Comparison of ENCODE assay signal across 22 mouse cellular contexts in genomic region chr7:37814844-37815406, GRCm38 (mm10). TPM values are rescaled to one million over a fixed set of nuclear protein-coding genes. Genes with fewer than 3 reads are reported as not detected.
A peak's percentile ranks its signal among the peaks of the same experiment; 100 is the strongest.
DNase-seq lines count a peak whose midpoint lies in the region; ATAC-seq and TF ChIP-seq lines count a peak whose summit lies in the region.
"Had no signal": no experiment of that assay in that cellular context is flagged by ENCODE, and none has a peak within 500 bp of the region (broad histone marks: within the 10 kb centered on the region; RNA-seq: fewer than 3 reads in every experiment).

No protein-coding gene starts in this region.

- DNase-seq in liver, embryonic 11.5 days (ENCODE audit: low spot score) = peak; percentile 23
- DNase-seq in liver, postnatal 0 days = no peak
- DNase-seq in right cerebral cortex, postnatal 14 days = peak; percentile 48
- DNase-seq in right cerebral cortex, postnatal 4 days = no peak
- DNase-seq in adrenal gland, postnatal 4 days (ENCODE audit: low spot score in 2 of 2) = no peak
- DNase-seq: adrenal gland, adult 8-10 months; adrenal gland, postnatal 36 days; cerebellum, adult 18-20 months; embryo, embryonic 11 days; gastrocnemius, postnatal 36 days; heart, adult 2 months; heart, postnatal 36 days had no signal

- TF ChIP-seq CTCF in intestine, postnatal 0 days (IDR thresholded peaks at IDR 0.05; ENCODE audit: low read depth) = no peak
- TF ChIP-seq CTCF in liver, postnatal 0 days (IDR thresholded peaks at IDR 0.05; ENCODE audit: low read depth) = no peak

- H3K9me3 ChIP-seq in intestine, embryonic 15.5 days = no peaks in the 10 kb centered on the region
- no peaks in the 10 kb centered on the region for H3K9me3 ChIP-seq in intestine, postnatal 0 days (ENCODE audit: control insufficient read depth)
- H3K9me3 ChIP-seq in liver, embryonic 11.5 days (ENCODE audit: control insufficient read depth, low read length) = no peaks in the 10 kb centered on the region
- no peaks in the 10 kb centered on the region for H3K9me3 ChIP-seq in liver, postnatal 0 days (ENCODE audit: low read length)
- H3K9me3 ChIP-seq in intestine, embryonic 16.5 days (ENCODE audit: control insufficient read depth, low read length) = no peaks in the 10 kb centered on the region
- H3K9me3 ChIP-seq: embryonic facial prominence, embryonic 15.5 days; heart, embryonic 13.5 days; hindbrain, embryonic 15.5 days had no signal

- no peak for TF ChIP-seq EP300 in liver, postnatal 0 days (IDR thresholded peaks at IDR 0.05; ENCODE audit: low read depth)

- WGBS in intestine, embryonic 15.5 days = 48% methylated on average over 8 of the region's 8 CpGs
- WGBS in intestine, postnatal 0 days = 37% methylated on average over 8 of the region's 8 CpGs
- 51% methylated on average over 8 of the region's 8 CpGs for WGBS in liver, embryonic 11.5 days
- 58% methylated on average over 8 of the region's 8 CpGs for WGBS in liver, postnatal 0 days (ENCODE audit: insufficient replicate concordance)
- 47% methylated on average over 8 of the region's 8 CpGs for WGBS in intestine, embryonic 16.5 days

- H3K4me2 ChIP-seq in intestine, embryonic 15.5 days (replicated peaks) = no peak overlapping the region
- H3K4me2 ChIP-seq in intestine, postnatal 0 days (replicated peaks; ENCODE audit: low read depth) = no peak overlapping the region
- no peak overlapping the region for H3K4me2 ChIP-seq in liver, embryonic 11.5 days
- H3K4me2 ChIP-seq in liver, postnatal 0 days (ENCODE audit: low read depth, low read length) = no peak overlapping the region
- H3K4me2 ChIP-seq in intestine, embryonic 16.5 days (ENCODE audit: low read depth, low read length) = no peak overlapping the region
- H3K4me2 ChIP-seq: embryonic facial prominence, embryonic 15.5 days; heart, embryonic 13.5 days; hindbrain, embryonic 15.5 days had no signal

- no peak overlapping the region for H3K4me3 ChIP-seq in intestine, embryonic 15.5 days (replicated peaks)
- no peak overlapping the region for H3K4me3 ChIP-seq in intestine, postnatal 0 days (ENCODE audit: low read depth, low read length)
- no peak overlapping the region for H3K4me3 ChIP-seq in liver, embryonic 11.5 days (ENCODE audit: low read depth, low read length)
- no peak overlapping the region for H3K4me3 ChIP-seq in liver, postnatal 0 days (ENCODE audit: low read depth, low read length)
- H3K4me3 ChIP-seq in intestine, embryonic 16.5 days (ENCODE audit: low read length) = no peak overlapping the region
- H3K4me3 ChIP-seq: embryonic facial prominence, embryonic 15.5 days; erythroblast, embryonic 14.5 days; forebrain, embryonic 10.5 days; heart, adult 2 months; heart, embryonic 13.5 days; hindbrain, embryonic 15.5 days had no signal

- H3K27ac ChIP-seq in intestine, embryonic 15.5 days = no peak overlapping the region
- no peak overlapping the region for H3K27ac ChIP-seq in intestine, postnatal 0 days (ENCODE audit: low read depth, low read length)
- no peak overlapping the region for H3K27ac ChIP-seq in liver, embryonic 11.5 days (ENCODE audit: low read depth, low read length)
- no peak overlapping the region for H3K27ac ChIP-seq in liver, postnatal 0 days (ENCODE audit: low read depth)
- H3K27ac ChIP-seq in intestine, embryonic 16.5 days (ENCODE audit: low read length) = no peak overlapping the region
- H3K27ac ChIP-seq: embryonic facial prominence, embryonic 15.5 days; forebrain, embryonic 10.5 days; heart, adult 2 months; heart, embryonic 13.5 days; hindbrain, embryonic 15.5 days had no signal

- no peaks in the 10 kb centered on the region for H3K4me1 ChIP-seq in intestine, embryonic 15.5 days (replicated peaks)
- no peaks in the 10 kb centered on the region for H3K4me1 ChIP-seq in intestine, postnatal 0 days (replicated peaks; ENCODE audit: control insufficient read depth, insufficient read depth, low read length)
- H3K4me1 ChIP-seq in liver, embryonic 11.5 days (replicated peaks; ENCODE audit: control insufficient read depth, insufficient read depth, low read length) = no peaks in the 10 kb centered on the region
- H3K4me1 ChIP-seq in liver, postnatal 0 days (ENCODE audit: insufficient read depth) = no peaks in the 10 kb centered on the region
- H3K4me1 ChIP-seq in intestine, embryonic 16.5 days (ENCODE audit: control insufficient read depth, insufficient read depth, low read length) = no peaks in the 10 kb centered on the region
- H3K4me1 ChIP-seq: embryonic facial prominence, embryonic 15.5 days; hindbrain, embryonic 15.5 days had no signal

- no peaks in the 10 kb centered on the region for H3K36me3 ChIP-seq in intestine, embryonic 15.5 days
- no peaks in the 10 kb centered on the region for H3K36me3 ChIP-seq in intestine, postnatal 0 days (ENCODE audit: control insufficient read depth, insufficient read depth)
- no peaks in the 10 kb centered on the region for H3K36me3 ChIP-seq in liver, embryonic 11.5 days (ENCODE audit: control insufficient read depth, insufficient read depth, low read length)
- H3K36me3 ChIP-seq in liver, postnatal 0 days (replicated peaks; ENCODE audit: insufficient read depth, low read length) = no peaks in the 10 kb centered on the region
- H3K36me3 ChIP-seq in intestine, embryonic 16.5 days (ENCODE audit: control insufficient read depth, insufficient read depth, low read length) = no peaks in the 10 kb centered on the region
- H3K36me3 ChIP-seq: embryonic facial prominence, embryonic 15.5 days; forebrain, embryonic 10.5 days; heart, embryonic 13.5 days; hindbrain, embryonic 15.5 days had no signal

- ATAC-seq in intestine, embryonic 15.5 days = peak; percentile 53
- no peak for ATAC-seq in intestine, postnatal 0 days
- ATAC-seq in liver, embryonic 11.5 days (replicated peaks; ENCODE audit: low FRiP score) = no peak
- no peak for ATAC-seq in liver, postnatal 0 days
- peak; percentile 52; the same call in 1 of the 2 replicates for ATAC-seq in intestine, embryonic 16.5 days
- ATAC-seq: forebrain, embryonic 14.5 days had no signal

- no peaks in the 10 kb centered on the region for H3K27me3 ChIP-seq in intestine, embryonic 15.5 days (replicated peaks)
- H3K27me3 ChIP-seq in intestine, postnatal 0 days (replicated peaks; ENCODE audit: control insufficient read depth, insufficient read depth, low read length) = no peaks in the 10 kb centered on the region
- H3K27me3 ChIP-seq in liver, embryonic 11.5 days (replicated peaks; ENCODE audit: control insufficient read depth, insufficient read depth, low read length) = no peaks in the 10 kb centered on the region
- no peaks in the 10 kb centered on the region for H3K27me3 ChIP-seq in liver, postnatal 0 days (ENCODE audit: insufficient read depth, low read length)
- H3K27me3 ChIP-seq in intestine, embryonic 16.5 days (replicated peaks; ENCODE audit: control insufficient read depth, insufficient read depth, low read length) = no peaks in the 10 kb centered on the region
- H3K27me3 ChIP-seq: embryonic facial prominence, embryonic 15.5 days; hindbrain, embryonic 15.5 days had no signal

- H3K9ac ChIP-seq in intestine, embryonic 15.5 days = no peak overlapping the region
- no peak overlapping the region for H3K9ac ChIP-seq in intestine, postnatal 0 days (ENCODE audit: low read depth, low read length)
- H3K9ac ChIP-seq in liver, embryonic 11.5 days (ENCODE audit: low read depth, low read length) = no peak overlapping the region
- no peak overlapping the region for H3K9ac ChIP-seq in liver, postnatal 0 days (replicated peaks)
- H3K9ac ChIP-seq in intestine, embryonic 16.5 days (ENCODE audit: low read depth, low read length) = no peak overlapping the region
- H3K9ac ChIP-seq: embryonic facial prominence, embryonic 15.5 days; heart, embryonic 13.5 days; hindbrain, embryonic 15.5 days had no signal

RNA-seq across cellular contexts. Expression of gene Zfp536, which starts 41.5 kb away (rescaled TPM):
- 9.4 and 10.0 TPM in 2 replicates for polyA plus RNA-seq in intestine, embryonic 15.5 days (2015; fragmentation: Nextera tagmentation; extraction: Ambion mirVana)
- polyA plus RNA-seq in intestine, postnatal 0 days (2015; fragmentation: Nextera tagmentation; extraction: Ambion mirVana) = 2.9 and 3.3 TPM in 2 replicates
- 0.66 and 0.86 TPM in 2 replicates for polyA plus RNA-seq in liver, embryonic 11.5 days (2014; fragmentation: Nextera tagmentation; extraction: Ambion mirVana)
- not detected in 2 replicates for polyA plus RNA-seq in liver, postnatal 0 days (2015; fragmentation: Nextera tagmentation; extraction: Ambion mirVana)
- 7.0 and 8.8 TPM in 2 replicates for polyA plus RNA-seq in intestine, embryonic 16.5 days (2015; fragmentation: Nextera tagmentation; extraction: Ambion mirVana)
- total RNA-seq in adrenal gland, postnatal 4 days (2021) = 10 to 100 TPM; 10.3 TPM
- total RNA-seq: common myeloid progenitor, adult 5-6 weeks had no signal
- polyA plus RNA-seq: erythroblast, embryonic 14.5 days had no signal

Comparison
In these comparisons a context has a peak if more than half of its experiments do, and no peak if none do; other contexts are left out.
1. ATAC-seq: peak in intestine, embryonic 15.5 days (single experiment) and intestine, embryonic 16.5 days (single experiment); none in intestine, postnatal 0 days (single experiment), liver, embryonic 11.5 days (single experiment) and liver, postnatal 0 days (single experiment).
2. DNase-seq: peak in liver, embryonic 11.5 days (single experiment) and right cerebral cortex, postnatal 14 days (single experiment); none in liver, postnatal 0 days (single experiment), right cerebral cortex, postnatal 4 days (single experiment) and adrenal gland, postnatal 4 days (0 of 2).